Mouse (Mus musculus): Measurements from ENCODE around the gene Gng4. TPM values are rescaled to one million over a fixed set of nuclear protein-coding genes. Genes with fewer than 3 reads are reported as not detected.
A peak's percentile ranks its signal among the peaks of the same experiment; 100 is the strongest.
"Not testable (repeated sequence)": the region's sequence is repeated elsewhere in the genome, so short reads cannot be mapped to it uniquely, and the experiment has no call there.

The Gng4 gene
- polyA plus RNA-seq (2017; shearing (Covaris generic)), result under 1 TPM in 1 of 2 experiments, not detected in 1; 0.39 TPM

DNA sequence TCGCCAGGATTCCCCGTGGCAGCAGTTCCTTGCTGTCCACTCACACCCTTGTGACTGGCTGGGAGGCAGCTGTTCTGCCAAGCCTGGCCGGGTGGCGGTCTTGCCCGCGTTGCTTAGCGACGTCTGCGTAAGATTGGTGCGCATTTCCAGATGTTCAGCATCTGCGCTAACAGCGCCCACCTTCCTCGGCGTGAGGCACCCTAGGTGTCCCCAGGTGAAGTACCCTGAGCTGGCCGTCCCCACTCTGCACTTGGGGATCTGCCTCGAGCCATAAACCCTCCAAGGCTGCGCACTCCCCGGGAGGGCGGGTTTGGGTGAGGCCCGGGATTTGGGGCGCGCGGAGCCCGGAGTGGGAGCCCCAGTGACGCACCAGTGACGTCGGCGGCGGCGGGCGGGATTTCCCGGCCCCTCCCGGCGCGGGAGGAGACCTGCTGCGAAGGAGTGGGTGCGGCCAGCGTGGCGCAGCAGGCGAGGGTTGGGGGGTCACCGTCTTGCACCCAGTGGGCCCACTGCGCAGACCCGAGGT lies at the start of gene Gng4:
TSS of gene Gng4 (plus strand) at position 166 of the 526 bp plus-strand sequence.
- peak; percentile 47 for ATAC-seq

DNA sequence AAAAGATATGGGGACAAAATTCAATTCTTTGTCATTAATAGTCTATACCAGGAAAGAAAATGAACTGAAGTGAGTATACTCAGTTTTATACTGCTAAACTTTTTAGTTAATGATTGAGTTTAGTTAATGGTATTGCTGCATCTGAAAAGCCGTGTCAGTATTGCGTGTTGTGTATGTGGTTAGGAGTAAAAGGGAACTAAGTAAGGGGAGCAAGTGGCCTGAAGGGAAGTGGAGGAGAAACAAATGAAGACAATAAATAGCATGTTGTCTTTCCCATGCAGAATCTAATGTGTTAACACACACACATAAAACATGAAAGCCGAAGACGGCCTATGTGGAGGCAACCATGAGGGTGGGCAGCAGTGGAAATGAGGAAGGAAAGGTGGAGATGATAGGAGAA lies 44.6 kb upstream of the Gng4 start:
- no peak for ATAC-seq

DNA sequence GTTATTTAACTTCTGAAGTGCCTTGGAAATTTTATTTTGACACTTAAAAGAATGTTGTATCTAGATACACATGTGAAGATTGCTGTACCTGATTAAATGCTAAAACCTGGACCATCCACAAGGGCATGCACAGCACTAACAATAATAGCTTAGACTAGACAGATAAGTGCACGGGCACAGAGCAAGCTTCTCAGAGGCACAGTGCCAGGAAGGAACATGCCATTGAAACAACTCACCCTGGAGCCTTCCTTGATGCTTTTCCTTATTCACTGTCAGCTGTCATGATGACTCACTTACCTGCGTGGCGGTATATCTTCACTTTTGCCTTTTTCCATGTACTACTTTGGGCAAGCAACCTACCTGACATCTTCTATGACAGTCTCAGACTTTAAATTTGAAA lies 37.9 kb upstream of the Gng4 start:
- no peak for ATAC-seq

DNA sequence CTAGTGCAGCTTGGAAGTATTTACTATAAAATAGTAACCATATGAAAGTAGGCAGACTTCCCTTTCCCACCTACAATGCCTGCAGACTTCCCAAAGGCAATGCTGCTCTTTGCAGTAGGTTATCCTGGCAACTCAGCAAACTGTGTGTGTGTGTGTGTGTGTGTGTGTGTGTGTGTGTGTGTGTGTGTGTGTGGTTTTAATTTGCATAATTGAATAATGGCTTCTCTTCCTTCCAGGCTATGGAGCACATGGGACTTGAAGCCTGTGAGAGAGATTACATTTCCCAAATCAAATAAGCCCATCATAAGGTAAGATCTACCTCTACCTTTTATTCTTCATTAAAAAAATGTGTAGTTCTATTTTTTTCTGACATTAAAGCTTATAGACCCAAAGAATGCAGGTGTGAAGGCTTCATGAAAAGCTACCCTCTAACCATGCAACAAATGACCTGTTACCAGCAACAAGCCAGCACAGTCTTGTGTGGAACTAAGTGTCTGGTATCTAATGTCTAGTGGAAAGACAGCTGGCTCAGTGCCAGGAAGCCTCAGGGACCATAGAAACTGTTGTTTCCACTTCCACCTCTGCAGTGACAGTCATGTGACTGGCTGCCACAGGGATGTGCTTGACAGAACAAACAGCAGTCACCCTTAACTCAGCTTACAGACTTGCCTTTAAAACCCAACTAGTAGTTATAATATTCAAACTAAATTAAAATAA lies 7.9 kb upstream of the Gng4 start:
- ATAC-seq, result no peak

DNA sequence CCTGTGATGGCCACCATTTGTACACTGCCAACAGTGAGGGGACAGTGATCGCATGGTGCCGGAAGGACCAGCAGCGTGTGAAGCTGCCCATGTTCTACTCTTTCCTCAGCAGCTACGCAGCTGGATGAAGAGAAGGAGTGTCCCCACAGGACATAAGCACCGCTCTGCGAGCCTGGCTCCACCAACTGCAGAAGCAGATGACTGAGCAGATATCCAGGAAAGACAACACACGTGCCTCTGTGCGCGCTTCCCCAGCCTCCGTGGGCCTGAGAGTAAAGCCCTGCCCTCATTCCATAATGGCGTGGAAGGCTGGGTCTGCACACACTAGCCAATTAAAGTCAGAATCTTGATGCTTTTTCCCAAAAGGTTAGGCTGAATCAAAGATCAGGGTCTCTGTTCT lies 6.8 kb upstream of the Gng4 start:
- no peak for ATAC-seq

DNA sequence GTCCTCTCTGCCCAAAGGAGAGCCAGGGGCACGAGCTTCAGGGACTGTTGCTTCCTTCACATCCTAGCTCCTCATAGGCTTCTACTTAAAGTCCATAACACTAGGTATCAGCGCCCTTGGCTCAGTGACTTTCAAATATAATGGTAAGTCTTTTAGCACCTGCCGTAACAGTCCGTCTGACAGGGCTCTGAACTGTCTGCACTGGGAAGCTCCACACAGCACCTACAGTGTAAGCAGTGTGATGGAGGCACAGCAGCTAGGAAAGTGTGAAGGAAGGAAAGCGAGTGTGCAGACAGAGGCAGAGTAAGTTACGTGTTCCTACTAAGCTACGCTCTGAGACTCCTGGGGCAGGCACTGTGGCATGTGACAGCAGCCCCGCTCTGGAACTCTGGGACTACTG lies 6.2 kb upstream of the Gng4 start:
- no peak for ATAC-seq

DNA sequence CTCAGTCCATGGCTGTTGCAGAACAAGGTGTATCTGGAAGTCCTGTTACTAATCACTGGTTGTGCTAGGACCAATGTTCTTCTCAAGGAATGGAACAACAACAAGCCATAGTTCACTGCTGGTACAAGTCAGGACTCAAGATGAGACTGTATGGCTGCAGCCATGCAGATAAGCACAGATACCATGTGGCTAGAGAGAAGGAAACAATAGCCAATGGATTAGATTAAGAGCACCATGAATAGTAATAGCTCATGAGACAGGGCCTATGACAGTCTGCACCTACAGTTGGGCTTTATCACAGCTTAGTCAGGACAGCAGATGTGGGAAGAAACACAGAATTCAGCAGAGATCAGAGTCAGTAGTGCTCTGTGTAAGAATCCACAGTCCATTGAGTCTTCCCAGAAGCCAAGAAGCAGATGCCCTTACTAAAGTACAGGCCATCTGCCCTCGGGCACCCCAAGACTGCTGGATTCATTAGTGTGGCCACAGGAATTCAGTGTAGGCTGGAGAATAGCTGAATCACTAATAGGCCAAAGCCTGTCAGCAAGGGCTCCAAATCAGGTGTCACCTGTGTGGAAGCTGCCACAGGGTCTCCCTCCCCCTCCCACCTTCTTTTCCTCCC lies 4.9 kb upstream of the Gng4 start:
- no peak for ATAC-seq

DNA sequence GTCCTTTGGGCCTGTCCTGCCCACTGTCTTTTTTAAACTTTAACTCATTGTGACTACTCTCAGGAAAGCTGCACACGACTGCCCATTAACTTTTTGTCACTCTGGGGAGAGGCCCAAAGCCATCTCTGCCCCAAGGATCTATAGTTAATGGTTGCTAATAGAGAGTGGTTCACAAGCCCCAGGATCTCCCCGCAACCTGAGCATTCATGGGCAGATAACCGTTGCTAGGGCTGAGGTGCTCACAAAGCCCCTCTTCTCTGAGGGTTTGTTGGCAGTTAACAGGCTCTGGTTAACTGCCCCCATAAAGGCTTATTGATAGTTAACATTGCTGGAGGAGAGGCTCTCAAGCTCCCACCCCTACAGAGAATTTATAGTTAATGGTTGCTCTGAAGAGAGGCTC lies 3.6 kb upstream of the Gng4 start:
- no peak for ATAC-seq

DNA sequence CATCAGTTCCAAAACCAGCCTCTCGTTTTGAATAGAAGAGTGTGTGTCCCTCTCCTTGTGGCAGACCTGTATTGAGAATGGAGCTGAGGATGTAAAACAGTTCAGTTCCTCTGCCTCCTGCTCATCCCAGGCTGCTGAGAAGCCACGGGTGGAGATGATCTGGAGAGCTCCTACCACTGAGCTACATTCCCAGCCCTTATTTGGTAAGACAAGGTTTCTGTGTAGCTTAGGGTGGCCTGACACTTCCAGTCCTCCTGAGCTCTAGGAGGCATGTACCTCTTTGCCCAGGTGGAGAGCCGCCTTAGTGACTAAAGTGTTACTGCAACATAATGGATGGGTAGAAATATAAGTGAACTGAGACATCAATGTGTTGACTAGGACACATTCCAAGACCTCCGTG lies 2.8 kb upstream of the Gng4 start:
- ATAC-seq, result no peak

DNA sequence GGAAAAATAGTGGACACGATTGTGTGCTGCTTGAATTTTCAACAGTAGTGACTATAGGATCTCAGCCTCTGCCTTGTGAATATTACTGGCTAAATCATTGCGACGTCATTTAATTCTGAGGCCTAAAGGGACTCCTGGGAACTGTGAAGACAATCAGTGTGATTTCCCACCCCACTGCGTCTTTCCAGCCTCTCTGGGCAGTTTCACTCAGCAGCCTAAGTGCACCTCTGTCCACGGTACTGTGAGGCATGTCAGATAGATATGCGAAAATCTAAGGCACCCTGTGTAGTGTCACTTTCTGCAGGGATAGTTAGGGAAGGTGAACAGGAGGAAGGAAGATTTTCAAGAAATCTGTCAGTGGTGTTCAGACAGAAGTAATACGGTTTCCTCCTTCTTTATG lies 563 bp upstream of the Gng4 start:
- no peak for ATAC-seq

DNA sequence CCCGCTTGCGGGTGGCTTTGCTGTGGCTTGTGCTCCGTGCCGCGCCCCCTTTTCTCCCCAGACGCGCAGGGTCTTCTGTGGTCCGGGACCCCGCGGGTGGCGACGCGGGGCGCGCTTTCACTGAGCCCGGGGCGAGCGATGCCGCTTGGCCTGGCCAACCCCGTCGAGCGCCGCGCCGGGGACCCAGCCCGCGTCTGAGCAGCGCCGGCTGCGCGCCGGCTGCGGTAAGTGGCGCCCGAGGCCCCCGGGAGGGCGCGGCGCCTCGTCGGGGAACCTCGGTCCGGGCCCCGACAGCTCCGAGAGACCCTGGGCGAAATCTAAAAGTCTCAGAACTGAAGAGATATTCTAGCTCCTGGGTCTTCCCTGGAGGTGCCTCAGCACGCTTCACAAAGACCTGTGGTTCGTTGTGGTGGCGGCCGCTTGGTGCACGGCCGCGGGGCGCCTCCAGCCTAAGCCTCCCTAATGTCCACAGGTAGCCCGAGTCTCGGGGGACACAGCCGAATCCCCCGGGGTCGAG lies 619 bp downstream of the Gng4 start:
- ATAC-seq, result no peak

DNA sequence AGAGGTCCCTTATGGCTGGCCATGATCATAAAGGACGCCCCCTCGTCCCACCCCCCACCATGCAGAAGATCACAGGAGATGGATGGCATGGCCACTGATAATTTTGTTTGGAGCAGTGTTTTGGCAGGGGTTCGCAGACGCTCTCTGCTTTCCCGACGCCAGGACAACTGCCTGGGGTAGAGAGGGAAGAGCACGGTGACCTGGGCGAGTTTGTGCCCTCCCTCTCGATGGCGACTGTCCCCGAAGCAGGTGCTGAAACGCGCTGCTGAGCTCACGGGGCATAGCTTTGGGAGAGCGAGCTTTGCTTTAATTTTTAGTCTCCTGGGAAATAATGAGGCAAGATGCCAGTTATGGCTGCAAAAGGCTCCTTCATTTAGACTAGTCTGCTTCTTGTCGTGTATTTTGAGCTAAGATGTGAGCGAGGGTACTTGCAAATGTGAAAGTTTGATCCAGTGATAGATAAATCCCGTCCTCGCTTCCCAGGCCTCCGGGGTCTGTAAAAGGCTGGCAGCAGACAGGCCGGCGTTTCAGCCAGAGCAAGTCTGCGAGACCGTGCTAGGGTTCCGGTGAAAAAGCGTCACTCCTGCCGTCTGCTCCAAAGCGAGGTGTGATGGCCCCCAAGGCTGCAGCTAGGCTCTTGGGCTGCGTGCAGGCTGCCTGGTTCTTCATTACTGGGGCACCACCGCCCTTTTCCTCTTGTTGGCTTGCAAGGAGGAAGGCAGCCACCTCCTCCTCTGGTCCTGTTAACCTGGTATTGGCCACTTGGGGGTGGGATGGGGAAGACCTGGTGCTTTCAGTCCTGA lies 1.3 kb downstream of the Gng4 start:
- ATAC-seq, result no peak

DNA sequence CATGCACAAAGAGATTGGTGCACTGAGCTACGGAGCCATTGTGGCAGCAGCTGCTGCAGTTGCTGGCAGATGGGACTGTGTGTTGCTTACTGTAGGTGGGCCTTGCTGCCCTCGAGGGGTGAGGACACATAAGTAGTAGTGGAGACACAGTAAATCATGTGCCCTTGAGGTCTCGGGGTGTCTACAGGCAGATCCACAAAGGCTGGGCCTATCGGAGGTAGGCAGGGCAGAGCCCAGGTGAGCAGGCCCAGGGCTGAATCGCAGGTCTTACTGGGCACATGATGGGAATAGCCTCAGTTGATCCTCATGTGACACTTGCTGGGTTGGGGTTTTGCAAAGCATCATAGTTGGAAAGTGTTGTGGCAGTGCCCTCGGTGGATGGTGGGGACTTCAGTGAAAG lies 3.1 kb downstream of the Gng4 start:
- no peak for ATAC-seq

DNA sequence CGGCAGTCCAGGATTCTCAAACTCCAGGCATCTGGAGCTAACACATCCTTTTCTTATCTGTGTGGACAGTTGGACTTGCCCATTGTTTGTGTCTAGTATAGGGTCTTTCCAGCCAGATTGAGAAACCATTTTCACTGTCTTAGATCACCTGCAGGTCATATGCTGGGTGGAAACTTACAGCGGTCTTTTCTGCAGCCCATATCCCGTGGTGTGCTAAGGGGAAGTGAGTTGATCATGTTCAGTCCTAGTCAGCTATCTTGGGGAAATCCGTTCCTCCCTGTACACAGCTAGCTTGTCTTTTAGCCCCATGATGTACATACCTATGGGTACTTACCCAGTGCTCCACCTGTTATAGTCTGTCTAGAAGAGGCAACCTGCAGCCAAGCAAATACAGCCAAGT lies 4.2 kb downstream of the Gng4 start:
- ATAC-seq, result no peak

DNA sequence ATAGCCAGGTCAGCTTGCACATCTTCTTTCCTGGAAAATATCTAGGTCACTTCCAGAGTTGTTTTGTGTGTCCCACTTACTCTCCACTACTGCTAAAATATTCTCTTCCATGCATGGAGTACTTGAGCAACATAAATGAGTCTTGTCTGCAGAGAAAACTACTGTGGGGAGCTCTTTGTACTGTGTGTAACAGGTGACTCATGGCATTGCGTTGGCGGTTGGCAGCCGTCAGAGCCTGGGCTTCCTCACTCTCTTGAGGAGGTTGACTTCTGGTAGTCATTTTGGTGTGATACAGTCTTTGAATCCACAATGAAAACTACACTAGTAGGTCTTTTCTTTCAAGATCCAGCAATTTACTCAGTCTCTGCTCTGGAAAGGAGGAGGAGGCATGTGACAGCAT lies 8.1 kb downstream of the Gng4 start:
- no peak for ATAC-seq

DNA sequence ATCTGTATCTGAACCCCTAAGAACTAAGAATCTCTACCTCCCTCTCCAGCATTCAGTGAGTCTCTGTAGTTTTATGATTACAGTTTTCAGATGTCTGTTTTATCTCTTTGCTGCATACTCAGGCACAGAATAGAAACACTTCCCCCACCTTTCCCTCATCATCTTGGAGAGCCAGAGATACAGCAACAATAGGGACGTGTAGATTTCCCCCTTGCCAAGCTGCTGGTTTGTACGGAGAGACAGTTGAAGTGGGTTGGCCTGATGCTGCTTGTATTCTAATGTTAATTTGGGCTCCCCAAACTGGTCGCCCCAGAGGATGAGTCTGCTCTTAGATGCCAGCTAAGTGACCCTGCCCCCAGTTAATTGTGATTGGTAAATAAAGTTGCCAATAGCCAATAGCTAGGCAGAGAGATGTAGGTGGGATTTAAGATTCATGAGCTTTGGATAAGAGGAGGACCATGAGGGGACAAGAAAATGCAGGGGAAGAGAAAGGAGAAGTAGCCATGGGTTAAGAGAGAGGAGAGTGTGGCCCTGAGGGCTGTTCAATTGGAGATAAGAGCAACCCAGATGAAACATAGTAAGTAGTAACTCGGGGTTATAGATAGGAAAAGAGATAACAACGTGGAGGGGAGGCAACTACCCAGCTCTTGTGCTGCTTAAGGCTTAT lies 11.4 kb downstream of the Gng4 start:
- no peak for ATAC-seq

DNA sequence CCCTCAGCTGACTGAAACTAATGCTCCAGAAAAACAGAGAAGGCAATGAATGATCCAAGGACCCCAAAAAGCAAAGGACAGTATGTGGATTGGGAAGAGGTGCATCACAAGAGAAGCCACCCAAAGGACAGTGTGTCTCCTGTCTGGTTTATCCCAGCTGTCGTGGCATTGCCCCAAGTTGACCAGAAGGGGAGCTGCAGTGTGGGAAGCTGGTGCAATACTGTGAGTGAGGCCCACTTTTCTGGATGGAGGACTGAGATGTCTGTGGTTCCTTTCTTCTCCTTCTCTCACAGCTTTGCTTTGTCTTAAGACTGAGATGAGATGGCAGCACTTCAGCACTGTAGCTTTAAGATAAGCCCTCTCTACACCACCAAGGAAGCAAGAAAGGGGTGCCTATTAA lies 12.2 kb downstream of the Gng4 start:
- no peak for ATAC-seq

DNA sequence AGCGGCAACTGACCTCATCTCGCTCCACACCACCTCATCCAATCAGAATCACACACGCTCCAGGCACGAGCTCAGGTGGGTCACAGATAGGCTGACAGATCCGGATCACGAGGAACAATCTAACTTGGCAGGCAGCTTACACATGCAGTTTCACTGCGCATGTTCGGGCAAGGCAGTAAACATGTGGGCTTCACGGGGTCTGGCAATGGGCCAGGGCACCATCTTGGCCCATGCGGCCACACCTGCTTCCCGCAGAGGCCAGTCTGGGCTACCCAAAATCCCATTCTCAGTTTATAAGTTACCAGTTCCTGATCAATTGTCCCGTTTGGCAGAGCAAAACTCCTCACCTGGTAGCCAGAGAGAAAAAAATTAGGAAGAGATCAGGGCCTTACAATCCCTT lies 14.0 kb downstream of the Gng4 start:
- not testable (repeated sequence) for ATAC-seq

DNA sequence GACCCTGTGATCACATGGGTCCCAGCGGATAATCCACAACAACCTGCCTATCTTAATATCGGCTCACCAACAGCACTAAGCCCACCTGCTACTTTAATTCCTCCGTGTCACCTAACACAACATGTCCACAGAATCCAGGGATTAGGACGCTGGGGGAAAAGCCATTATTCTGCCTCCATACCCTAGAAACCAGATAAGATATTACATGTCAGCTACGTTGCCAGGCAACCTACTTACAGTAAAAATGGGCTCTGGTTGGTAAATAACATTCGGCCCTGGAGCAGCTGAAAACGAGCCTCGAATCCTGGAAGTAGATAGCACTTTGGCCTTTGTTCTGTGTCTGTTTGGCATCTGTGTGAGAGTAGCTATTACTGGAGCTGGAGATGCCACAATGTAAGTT lies 14.9 kb downstream of the Gng4 start:
- ATAC-seq, result no peak

DNA sequence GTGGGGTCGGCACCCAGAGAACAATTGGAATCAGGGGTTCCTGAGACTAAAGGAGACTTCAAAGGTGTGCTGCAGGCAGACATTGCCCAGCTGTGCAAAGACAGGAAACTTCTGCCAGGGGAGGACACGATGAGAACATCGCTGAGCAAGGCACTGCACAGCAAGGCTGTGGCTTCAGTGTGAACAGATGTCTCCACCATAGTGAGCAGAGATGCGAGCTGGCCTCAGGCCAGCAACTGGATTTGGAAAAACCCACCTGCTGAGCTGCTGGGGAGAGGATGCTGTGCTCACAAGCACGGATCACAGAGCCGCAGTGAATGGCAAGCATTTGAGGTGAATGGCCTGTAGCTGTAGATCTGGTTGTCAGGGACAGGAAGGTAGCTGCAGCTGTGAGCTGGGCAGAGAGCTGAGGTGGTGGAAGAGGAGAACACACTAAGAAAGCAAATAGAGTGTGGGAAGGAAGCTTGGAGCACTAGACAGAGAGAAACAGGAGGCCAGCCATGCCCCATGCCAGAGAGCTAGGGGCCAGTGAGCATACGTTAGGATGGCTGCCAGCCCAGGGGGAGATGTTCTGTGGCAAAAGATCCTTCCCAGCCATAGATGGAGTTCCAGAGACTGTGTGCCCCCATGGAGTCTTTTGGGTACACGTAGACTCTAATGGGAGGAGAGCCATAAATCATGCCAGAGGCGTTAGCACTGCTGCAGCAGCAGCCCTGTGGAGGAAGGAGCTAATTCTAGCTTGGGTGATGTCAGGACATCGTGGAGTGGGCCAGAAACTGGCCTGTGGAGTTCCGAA lies 24.7 kb downstream of the Gng4 start:
- no peak for ATAC-seq

DNA sequence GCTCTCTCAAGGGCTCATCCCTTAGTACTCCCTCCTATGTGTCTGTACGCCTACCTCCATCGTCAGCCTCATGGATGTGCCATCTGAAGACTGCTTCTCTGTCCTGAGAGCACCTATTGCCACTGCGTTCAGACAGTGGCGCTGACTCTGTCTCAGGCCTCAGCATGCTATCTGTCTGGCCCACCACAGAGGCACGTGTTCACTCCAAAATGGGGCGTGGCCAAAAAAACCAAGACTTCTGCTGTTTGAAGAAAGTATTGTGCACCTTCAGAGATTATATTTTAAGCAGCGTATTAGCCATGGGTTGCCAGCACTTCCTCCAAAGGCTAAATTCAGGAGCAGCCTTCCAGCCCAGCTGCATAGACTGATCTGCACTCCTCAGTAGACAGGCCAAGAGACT lies 27.0 kb downstream of the Gng4 start:
- ATAC-seq, result no peak

DNA sequence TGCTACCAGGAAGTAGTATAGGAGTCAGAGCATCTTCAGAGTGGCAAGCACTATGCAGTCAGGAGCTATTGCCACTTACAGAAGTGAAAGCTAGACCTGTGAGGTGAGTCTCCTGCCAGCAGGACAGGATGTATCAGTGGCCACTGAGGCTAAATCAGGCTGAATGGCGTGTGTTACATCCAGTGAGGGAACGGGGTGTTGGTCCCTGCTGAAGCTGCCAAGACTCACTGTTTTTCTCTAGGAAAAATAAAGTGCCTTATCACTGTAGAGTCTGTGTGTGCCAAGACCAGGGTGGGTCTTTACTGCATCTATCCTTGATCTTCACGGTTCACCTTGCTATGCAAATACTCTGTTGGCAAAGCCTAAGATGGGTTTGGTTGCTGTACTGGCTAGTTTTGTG lies 34.8 kb downstream of the Gng4 start:
- no peak for ATAC-seq

All from CD4-positive, CD25-positive, alpha-beta regulatory T cell, adult 4 months (primary cell).